Mouse (Mus musculus) neural tube, embryonic 10.5 days (tissue): ENCODE results near the gene Rad18.
"Not testable (repeated sequence)": the region's sequence is repeated elsewhere in the genome, so short reads cannot be mapped to it uniquely, and the experiment has no call there.

Experiments
- DNase-seq: peaks from one replicate; pipeline ENCODE4 v3.0.0-alpha.2; 2017; ENCODE audit warnings: low spot score; ENCODE audit errors: extremely low spot score

Gene Rad18

DNA sequence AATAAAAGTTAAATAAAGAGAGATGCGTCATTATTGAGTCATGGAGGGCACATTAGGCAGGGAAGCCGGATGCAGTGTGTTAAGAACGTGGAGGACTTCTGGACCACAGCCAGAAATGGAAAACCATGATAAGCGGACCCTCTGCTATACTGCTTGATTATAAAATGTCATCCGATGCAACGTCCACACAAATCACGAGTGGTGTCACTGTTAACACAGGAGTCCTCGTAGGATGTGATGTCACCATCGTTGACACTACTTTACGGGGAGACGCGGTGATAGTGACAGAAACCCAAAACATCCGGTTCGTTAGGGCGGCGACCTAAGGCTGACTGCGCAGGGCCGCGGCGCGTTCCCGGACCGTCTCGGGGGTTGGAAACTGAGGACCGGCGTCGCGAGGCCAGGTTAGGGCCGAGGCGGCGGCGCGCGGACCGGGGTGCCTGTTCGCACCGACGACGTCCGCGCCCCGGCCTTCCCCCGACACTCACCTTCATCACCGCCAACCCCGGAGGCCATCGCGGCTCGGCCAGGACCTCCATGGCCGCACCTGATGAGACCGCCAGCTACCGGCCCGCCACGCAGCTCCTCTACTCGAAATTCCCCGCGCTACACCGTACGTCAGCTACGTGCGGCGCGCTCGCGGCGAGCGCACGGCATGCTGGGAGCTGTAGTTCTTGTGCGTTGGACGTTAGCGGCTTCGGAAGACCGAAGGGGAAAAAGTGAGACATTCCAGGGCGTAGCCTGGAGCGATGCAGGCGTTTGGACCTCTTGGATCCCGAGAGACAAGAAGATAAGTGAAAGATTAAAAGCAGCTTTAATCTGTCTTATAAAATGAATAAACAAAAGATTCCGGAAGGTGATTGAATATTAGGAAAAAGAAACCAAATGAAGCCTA is at the start of gene Rad18:
Gene Rad18, minus strand, starts transcription at position 631 of the 895 bp plus-strand sequence.
- DNase-seq, result peak; percentile 86

DNA sequence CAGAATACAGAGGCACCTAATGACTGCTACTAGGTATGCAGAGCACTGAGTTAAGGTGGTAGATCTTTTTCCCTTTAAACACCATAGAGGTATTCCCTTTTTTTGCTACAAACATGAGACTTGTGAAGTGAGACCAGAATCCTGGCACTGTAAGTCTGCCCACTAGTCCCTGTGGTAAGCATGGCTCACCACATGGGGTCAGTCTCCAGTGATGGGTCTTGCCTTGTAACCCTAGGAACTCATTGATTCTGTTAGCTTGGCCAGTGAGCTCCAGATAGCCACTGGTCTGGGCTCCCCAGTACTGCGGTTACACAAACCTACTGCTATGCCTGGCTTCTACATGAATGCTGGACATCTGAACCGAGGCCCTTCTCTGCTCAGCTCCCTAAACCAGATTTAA is 45.8 kb upstream of the Rad18 start:
- no peak for DNase-seq

- DNase-seq, result no peak
Observed at GRCm38 (mm10) chr6:112741766-112742165, 45.3 kb upstream of the Rad18 start.

DNA sequence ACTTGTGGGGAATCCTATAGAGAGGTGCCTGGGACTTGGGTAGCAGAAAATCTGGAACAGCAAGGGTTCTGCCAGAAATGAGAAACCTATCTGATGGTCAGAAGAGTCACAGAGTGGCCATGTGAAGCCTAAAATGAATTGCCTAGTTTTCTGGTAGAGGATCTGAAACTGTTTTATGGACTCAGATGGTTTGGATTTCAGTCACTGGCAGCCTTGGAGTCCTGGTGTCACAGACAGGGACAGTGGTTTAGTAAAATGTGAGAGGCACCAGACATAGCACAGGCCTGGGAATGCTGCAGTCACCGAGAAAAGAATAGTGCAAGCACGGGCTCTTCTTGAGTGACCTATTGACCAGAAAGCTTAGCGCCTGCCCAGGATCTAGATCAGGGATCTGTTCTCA is 43.1 kb upstream of the Rad18 start:
- no peak for DNase-seq

- DNase-seq, result no peak
Observed at GRCm38 (mm10) chr6:112738924-112739323, 42.4 kb upstream of the Rad18 start.

- DNase-seq, result no peak
Observed at GRCm38 (mm10) chr6:112736471-112736870, 40.0 kb upstream of the Rad18 start.

DNA sequence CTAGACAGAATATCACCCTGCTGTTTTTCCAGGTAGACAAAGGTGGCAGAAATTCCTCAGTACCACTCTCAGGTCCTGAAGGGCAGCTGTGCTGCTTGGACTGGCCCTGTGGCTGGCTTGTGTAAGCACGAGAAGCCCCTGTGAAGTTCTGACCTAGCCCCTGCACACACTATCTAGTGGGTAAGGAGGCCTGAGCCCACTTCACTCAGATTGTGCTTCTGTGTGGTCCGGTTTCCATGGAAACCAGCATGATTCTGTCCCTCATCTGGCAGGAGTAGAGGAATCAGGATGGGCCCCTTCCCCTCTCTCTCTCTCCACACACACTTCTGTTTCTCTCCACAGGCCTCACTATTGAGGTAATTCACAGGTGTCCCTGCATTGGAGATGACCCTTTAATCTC is 38.6 kb upstream of the Rad18 start:
- DNase-seq, result no peak

DNA sequence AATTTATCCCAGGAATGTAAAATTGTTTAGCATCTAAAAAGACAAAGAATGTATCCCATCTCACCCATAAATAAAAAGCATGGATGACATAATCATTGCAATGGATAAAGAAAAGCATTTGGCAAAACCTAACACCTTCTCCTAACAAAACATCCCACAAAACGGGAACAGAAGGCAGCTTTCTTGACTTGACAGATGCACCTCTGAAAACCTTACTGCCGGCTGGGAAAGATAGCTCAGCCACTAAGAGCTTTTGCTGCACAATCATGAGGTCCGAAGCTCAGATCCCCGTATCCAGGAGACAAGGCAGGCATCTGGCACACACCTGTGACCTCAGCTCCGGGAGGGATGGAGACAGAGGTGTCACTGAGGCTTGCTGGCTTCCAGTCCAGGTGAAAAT is 37.5 kb upstream of the Rad18 start:
- DNase-seq, result no peak

- no peak for DNase-seq
Observed at GRCm38 (mm10) chr6:112732434-112732833, 35.9 kb upstream of the Rad18 start.

DNA sequence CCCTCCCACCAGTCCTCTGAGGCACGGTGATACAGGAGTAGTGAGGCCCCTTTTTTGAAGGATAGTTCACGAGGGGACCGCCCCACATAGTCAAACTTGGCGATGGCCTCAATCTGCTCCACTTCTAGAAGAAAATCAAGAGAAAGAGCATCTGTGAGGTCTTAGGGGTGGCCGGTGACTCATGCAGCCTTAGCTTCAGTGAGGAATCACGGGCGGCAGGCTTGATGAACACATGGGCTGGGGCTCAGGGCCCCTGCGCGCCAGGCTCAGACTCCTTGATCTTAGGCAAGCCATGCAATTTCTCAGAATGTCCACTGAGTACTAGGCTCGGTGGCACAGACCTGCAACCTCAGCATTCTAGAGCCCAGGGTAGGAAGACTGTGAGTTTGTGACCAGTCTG is 34.9 kb upstream of the Rad18 start:
- DNase-seq, result no peak

GRCm38 (mm10) chr6:112728760-112729422 is 32.4 kb upstream of the Rad18 start:
- DNase-seq, result peak; percentile 79

DNA sequence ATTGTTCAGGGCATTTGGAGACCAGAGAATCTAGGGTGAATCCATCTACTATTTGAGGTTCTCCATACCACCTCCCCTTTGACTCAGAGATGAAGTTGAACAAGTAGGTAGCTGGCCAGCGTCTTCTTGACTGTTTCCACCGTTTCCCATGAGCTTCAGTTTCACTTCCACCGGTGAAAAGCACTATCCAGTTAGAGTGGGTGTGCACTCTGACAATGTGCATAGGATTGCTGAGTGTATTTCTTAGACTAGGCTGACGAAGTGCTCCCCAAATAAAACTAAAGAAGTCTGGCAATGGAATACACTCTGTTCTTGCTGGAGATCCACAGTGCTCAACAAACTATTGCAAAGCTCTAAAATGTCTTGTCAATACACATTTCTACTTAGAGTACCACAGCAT is 29.0 kb upstream of the Rad18 start:
- no peak for DNase-seq

GRCm38 (mm10) chr6:112720409-112721080 is 24.1 kb upstream of the Rad18 start:
- no peak for DNase-seq

GRCm38 (mm10) chr6:112719983-112720382 is 23.5 kb upstream of the Rad18 start:
- no peak for DNase-seq

GRCm38 (mm10) chr6:112717168-112717567 is 20.7 kb upstream of the Rad18 start:
- no peak for DNase-seq

- no peak for DNase-seq
Observed at GRCm38 (mm10) chr6:112713951-112714350, 17.5 kb upstream of the Rad18 start.

DNA sequence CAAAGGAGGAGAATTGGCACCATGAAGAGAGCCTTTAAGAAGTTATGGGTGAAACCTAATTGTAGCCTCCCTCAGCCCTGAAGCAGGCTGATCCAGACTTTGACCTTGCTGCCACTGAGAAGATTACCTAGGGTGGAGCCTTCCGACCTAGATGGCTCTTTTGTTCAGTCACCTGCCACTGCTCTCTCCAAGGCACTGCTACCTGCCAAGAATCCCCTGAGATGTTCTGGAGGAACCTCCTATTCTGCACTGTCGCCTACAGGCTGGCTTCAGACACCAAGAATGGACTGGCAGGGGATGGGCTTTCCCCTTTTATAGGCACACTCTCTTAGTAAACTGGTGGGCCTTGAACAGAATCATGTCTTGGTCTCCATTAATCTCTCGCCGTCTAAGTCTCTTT is 5.8 kb upstream of the Rad18 start:
- not testable (repeated sequence) for DNase-seq

- DNase-seq, result peak; percentile 62
Observed at GRCm38 (mm10) chr6:112700392-112700791, 3.9 kb upstream of the Rad18 start.

DNA sequence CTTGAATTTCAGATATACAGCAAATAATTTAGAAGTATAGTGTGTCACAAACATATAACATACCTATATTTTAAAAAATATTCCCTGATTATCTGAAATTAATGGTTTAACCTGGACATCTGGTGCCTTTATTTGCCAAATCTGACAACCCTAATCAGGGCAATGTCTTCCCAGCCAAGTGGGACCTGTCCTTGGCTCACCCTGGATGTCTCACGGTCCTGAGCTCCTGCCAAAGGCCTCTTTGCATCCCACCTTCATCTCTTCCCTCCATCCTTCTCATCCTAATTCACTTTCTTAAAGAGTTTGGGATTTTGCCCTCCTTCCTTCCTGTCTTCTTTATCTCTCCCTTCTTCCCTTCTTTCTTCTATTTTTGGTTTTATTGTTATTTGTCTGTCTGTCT is 2.6 kb upstream of the Rad18 start:
- DNase-seq, result no peak

GRCm38 (mm10) chr6:112694492-112694891 is 2.0 kb downstream of the Rad18 start:
- no peak for DNase-seq

DNA sequence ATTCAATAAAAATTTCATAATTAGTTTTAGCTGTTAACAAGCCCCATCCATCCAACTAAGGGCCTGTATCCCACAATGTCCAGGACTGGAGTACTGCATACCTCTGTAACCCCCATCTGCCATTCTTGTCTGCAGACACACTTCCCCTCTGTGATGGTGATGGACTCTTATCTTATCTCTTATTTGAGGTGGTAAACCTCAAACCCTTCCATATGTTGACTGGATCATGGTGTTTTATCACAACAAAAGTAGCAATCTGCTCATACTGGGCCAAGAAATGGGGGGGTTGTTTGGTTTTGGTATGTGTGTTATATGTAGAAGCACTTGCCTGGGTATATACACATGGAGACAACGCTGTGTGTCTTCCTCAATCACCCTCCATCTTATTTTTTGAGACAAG is 5.0 kb downstream of the Rad18 start:
- DNase-seq, result no peak

GRCm38 (mm10) chr6:112688033-112688432 is 8.5 kb downstream of the Rad18 start:
- DNase-seq, result no peak
